Mouse (Mus musculus): ENCODE results near the gene Tmem201.

- no peak for TF ChIP-seq CTCF (IDR thresholded peaks at IDR 0.05; ENCODE audit: control insufficient read depth, insufficient read depth, low read length)
- TF ChIP-seq POLR2A (IDR thresholded peaks at IDR 0.05; ENCODE audit: borderline replicate concordance, control insufficient read depth, low read depth, low read length) = no peak
Observed at GRCm38 (mm10) chr4:149714542-149714941, 23.3 kb downstream of the Tmem201 start.

All from bone marrow, adult 2 months (tissue).